Mouse (Mus musculus) megakaryocyte, embryonic 14.5 days (primary cell): Measurements from ENCODE around the gene Rab11fip5.

ENCODE experiments used
- FLI1 ChIP-seq: IDR thresholded peaks from 2 replicates; pipeline ENCODE4 v1.6.1; 2012; ENCODE audit warnings: low read length, inconsistent platforms, mixed read lengths
- GATA1 ChIP-seq: IDR thresholded peaks from 3 replicates; pipeline ENCODE4 v1.6.1; 2012; ENCODE audit warnings: mixed read lengths, low read length, inconsistent platforms, borderline replicate concordance

DNA sequence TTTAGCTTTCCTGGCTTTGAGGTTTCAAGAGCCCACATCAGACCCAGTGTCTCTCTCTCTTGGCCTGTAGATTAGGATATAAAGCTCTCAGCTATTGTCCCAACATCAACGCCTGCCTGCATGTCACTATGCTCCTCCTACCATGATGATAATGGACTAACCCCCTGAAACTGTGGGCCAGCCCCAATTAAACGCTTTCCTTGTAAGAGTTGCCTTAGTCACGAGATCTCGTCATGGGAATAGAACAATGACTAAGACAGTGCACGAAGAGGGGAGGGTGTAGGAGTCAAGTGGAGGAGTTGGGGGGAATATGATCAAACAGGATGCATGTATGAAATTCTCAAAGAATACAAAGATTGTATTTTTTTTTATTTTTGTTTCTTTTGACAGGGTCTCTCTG is 69.5 kb downstream of the Rab11fip5 start:
- TF ChIP-seq GATA1 = no peak
- TF ChIP-seq FLI1 = no peak
